ENCODE assay signal across 8 mouse cellular contexts in genomic region chr7:111028281-111029045, GRCm38 (mm10). TPM values are rescaled to one million over a fixed set of nuclear protein-coding genes. Genes with fewer than 3 reads are reported as not detected.
A peak's percentile ranks its signal among the peaks of the same experiment; 100 is the strongest.
DNase-seq lines count a peak whose midpoint lies in the region; ATAC-seq and TF ChIP-seq lines count a peak whose summit lies in the region.

Gene Ctr9 (plus strand): TSS chr7:111028951.

- no peak for TF ChIP-seq CTCF in ES-Bruce4 (IDR thresholded peaks at IDR 0.05; ENCODE audit: low read depth, low read length)

- DNase-seq in forebrain, embryonic 14.5 days (ENCODE audit: low spot score) = peak; percentile 93
- DNase-seq in heart, postnatal 14 days = peak; percentile 93 to 96
- peak; percentile 94 for DNase-seq in layer of hippocampus, adult 11-12 months (ENCODE audit: low spot score)
- DNase-seq in lung, adult 18-20 months = peak; percentile 91 to 93
- peak; percentile 91 for DNase-seq in testis, postnatal 14 days (ENCODE audit: low spot score)

- TF ChIP-seq EP300 in ES-Bruce4 (IDR thresholded peaks at IDR 0.05; ENCODE audit: insufficient read depth, low read depth, low read length) = no peak

- peak within 1 kb of the TSS; percentile 94 for H3K4me3 ChIP-seq in ES-Bruce4 (ENCODE audit: low read depth, low read length)
- H3K4me3 ChIP-seq in forebrain, embryonic 14.5 days (ENCODE audit: low read depth, low read length) = peak within 1 kb of the TSS; percentile 92
- peak within 1 kb of the TSS; percentile 89 for H3K4me3 ChIP-seq in neural tube, embryonic 15.5 days (replicated peaks)

- no peaks in the 10 kb centered on the region for H3K9me3 ChIP-seq in ES-Bruce4 (replicated peaks; ENCODE audit: control insufficient read depth, insufficient read depth, low read length, poor library complexity, severe bottlenecking)
- no peaks in the 10 kb centered on the region for H3K9me3 ChIP-seq in forebrain, embryonic 14.5 days (replicated peaks; ENCODE audit: control insufficient read depth, low read length)
- H3K9me3 ChIP-seq in neural tube, embryonic 15.5 days (replicated peaks) = no peaks in the 10 kb centered on the region

- peak; percentile 96 for ATAC-seq in cerebellum, adult (ENCODE audit: insufficient number of reproducible peaks, low FRiP score, low TSS enrichment)
- ATAC-seq in forebrain, embryonic 14.5 days = peak; percentile 98
- peak; percentile 97 for ATAC-seq in neural tube, embryonic 15.5 days (ENCODE audit: low FRiP score)

- peak within 1 kb of the TSS; percentile 87 for H3K27ac ChIP-seq in ES-Bruce4 (ENCODE audit: insufficient read depth, low read length)
- H3K27ac ChIP-seq in forebrain, embryonic 14.5 days (ENCODE audit: low read depth, low read length) = peak within 1 kb of the TSS; percentile 85
- peak within 1 kb of the TSS; percentile 99 for H3K27ac ChIP-seq in neural tube, embryonic 15.5 days (replicated peaks)

- intact Hi-C loops in heart, postnatal 14 days (cut with DNase I) = no loop called here

- H3K9ac ChIP-seq in ES-Bruce4 (ENCODE audit: low read depth, poor library complexity, severe bottlenecking) = peak within 1 kb of the TSS; percentile 56
- H3K9ac ChIP-seq in forebrain, embryonic 14.5 days (ENCODE audit: low read length) = peak within 1 kb of the TSS; percentile 82
- H3K9ac ChIP-seq in neural tube, embryonic 15.5 days (replicated peaks) = peak within 1 kb of the TSS; percentile 80

- peak within 1 kb of the TSS; percentile 84 for H3K4me2 ChIP-seq in forebrain, embryonic 14.5 days (ENCODE audit: low read length)
- peak within 1 kb of the TSS; percentile 79 for H3K4me2 ChIP-seq in neural tube, embryonic 15.5 days

- H3K27me3 ChIP-seq in ES-Bruce4 (ENCODE audit: control insufficient read depth, insufficient read depth, low read length, poor library complexity, severe bottlenecking) = no peaks in the 10 kb centered on the region
- H3K27me3 ChIP-seq in forebrain, embryonic 14.5 days (replicated peaks; ENCODE audit: control insufficient read depth, insufficient read depth, low read length) = no peaks in the 10 kb centered on the region
- no peaks in the 10 kb centered on the region for H3K27me3 ChIP-seq in neural tube, embryonic 15.5 days (replicated peaks)

- TF ChIP-seq POLR2A in ES-Bruce4 (IDR thresholded peaks at IDR 0.05; ENCODE audit: insufficient read depth, low read length) = peak; percentile 68

- peaks cover 9% of the 10 kb centered on the region for H3K36me3 ChIP-seq in ES-Bruce4 (ENCODE audit: control insufficient read depth, insufficient read depth, low read length, poor library complexity, severe bottlenecking)
- H3K36me3 ChIP-seq in forebrain, embryonic 14.5 days (ENCODE audit: control insufficient read depth, insufficient read depth, low read length) = peaks cover 20% of the 10 kb centered on the region; the same call in 1 of the 2 replicates
- H3K36me3 ChIP-seq in neural tube, embryonic 15.5 days = peaks cover 14% of the 10 kb centered on the region

- WGBS in forebrain, embryonic 14.5 days = 7% methylated on average over 45 of the region's 45 CpGs
- WGBS in neural tube, embryonic 15.5 days = 6% methylated on average over 45 of the region's 45 CpGs

- peaks cover 2% of the 10 kb centered on the region for H3K4me1 ChIP-seq in ES-Bruce4 (ENCODE audit: control insufficient read depth, insufficient read depth, low read length)
- H3K4me1 ChIP-seq in forebrain, embryonic 14.5 days (ENCODE audit: control insufficient read depth, insufficient read depth, low read length) = peaks cover 10% of the 10 kb centered on the region
- H3K4me1 ChIP-seq in neural tube, embryonic 15.5 days = peaks cover 17% of the 10 kb centered on the region

RNA-seq across cellular contexts. Expression of gene Ctr9, which starts in this region (rescaled TPM):
- polyA plus RNA-seq in ES-Bruce4 (2011; ENCODE audit: insufficient read depth, insufficient read length, low read depth, missing spikeins) = 81.6 and 89.0 TPM in 2 replicates
- 62.0 and 71.0 TPM in 2 replicates for polyA plus RNA-seq in forebrain, embryonic 14.5 days (2014; fragmentation: Nextera tagmentation; extraction: Ambion mirVana)
- 10 to 100 TPM; 21.8 to 25.2 TPM for total RNA-seq in heart, postnatal 14 days (2021)
- 68.3 and 71.5 TPM in 2 replicates for polyA plus RNA-seq in neural tube, embryonic 15.5 days (2015; fragmentation: Nextera tagmentation; extraction: Ambion mirVana)

Comparison
In these comparisons a context has a peak if more than half of its experiments do, and no peak if none do; other contexts are left out.
1. Peak in every context shown above with its lines: DNase-seq, ATAC-seq, H3K4me3 ChIP-seq and H3K27ac ChIP-seq.